Mouse (Mus musculus): ENCODE results near the gene Ly6g5b.
"Not testable (repeated sequence)": the region's sequence is repeated elsewhere in the genome, so short reads cannot be mapped to it uniquely, and the experiment has no call there.

Gene Ly6g5b

DNA sequence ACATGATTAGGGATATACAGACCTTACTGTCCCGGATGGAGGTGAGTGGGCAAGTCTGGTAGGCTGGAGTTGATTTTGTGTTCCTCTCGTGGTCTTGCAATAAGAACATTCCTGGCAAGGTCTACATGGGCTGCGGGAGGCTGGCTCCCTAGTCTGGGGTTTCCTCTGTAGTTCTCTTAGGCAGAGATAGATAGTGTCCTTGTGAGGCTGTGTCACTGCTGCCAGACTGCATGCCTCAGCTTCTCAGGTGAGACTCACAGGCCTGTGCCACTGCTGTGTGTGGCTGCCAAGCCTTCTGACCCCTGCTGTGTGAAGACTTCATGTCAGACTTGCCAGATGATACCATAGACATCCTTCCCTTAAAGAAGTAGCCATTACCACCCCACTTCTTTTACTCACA, 24.0 kb upstream of the Ly6g5b start:
- DNase-seq (ENCODE audit: low spot score): no peak

DNA sequence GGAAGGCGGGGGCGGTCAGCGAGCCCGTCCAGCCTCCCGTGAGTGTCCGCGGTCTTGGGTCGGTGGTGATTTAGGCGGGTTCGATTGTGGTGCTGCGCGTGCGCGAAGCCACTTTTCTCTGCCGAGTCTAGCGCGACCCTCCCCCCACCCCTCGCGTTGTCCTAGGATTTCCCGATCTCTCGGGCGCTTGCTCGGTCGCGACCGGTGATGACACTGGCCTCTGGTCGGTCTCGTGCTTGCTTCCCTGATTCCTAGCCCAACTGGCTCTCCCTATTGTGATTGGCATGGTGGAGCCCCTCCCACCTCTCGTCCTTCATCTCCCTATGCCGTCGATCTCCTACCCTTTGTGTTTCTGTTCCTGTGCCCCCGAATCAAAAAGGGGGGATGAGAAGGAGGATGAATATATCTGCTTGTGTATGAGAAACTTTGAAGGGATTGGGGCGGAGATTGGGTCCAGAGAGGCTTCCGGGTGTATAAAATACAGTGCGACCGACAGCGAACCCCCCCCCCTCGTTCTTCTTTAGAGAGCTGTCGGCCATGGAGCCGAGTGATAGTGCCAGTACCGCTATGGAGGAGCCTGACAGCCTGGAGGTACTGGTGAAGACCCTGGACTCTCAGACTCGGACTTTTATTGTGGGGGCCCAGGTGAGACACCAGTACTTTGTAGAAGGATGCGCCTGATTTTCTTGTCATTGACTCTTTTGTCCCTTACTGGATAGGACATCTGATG, 20.5 kb upstream of the Ly6g5b start:
- DNase-seq (ENCODE audit: low spot score): no peak

DNA sequence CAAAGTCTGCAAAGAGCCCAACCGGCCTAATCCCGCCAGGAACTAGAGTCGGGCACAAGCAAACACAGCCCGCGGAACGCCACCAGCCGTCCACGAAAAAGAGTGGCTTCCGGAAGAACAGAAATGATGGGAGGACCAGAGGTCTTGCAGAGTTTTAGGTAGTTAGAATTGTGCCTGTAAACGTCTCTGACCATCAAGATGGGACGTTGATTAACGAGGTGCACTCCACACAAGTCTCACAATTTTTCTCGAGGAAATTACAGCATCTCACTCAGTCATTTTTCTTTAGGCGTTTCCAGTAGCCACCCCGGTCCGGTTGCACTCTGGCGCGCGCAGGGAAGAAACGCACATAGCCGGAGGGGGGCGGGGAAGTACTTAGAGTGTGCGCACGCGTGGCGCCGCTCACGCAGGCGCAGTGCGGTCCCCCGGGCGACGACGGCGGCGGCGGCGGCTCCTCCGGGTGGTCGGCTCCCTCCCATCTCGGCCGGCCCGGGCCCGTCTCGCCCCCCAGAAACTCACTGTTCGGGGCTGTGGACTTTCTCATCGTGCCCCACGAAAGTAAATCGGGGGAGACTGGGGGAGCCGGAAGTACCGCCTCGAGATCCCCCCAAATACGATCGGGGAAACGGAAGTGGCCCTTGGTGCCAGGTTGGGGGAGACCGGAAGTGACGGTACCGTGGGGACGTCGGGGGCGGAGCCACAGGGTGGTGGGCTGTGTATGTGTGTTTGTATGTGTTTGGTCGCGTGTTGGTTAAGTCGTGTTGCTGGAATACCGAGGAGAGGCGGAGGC, 19.8 kb upstream of the Ly6g5b start, which contains the start of gene Bag6:
Gene Bag6, plus strand, starts transcription at position 378 of the 790 bp plus-strand sequence.
- DNase-seq (ENCODE audit: low spot score): peak; percentile 94

DNA sequence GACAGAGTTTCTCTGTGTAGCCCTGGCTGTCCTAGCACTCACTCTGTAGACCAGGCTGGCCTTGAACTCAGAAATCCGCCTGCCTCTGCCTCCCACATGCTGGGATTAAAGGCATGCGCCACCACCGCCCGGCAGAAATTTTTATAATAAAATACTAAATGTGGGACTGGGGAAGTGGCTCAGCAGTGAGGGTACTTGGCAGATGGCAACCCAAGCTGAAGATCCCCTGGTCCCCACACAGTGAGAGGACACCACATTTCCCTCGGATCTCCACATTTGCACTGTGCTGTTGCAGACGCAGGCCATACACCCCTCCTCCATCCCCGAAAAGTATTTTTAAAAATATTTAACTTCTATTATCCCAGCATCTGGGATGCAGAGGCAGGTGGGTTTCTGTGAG, 18.3 kb upstream of the Ly6g5b start:
- no peak for DNase-seq (ENCODE audit: low spot score)

DNA sequence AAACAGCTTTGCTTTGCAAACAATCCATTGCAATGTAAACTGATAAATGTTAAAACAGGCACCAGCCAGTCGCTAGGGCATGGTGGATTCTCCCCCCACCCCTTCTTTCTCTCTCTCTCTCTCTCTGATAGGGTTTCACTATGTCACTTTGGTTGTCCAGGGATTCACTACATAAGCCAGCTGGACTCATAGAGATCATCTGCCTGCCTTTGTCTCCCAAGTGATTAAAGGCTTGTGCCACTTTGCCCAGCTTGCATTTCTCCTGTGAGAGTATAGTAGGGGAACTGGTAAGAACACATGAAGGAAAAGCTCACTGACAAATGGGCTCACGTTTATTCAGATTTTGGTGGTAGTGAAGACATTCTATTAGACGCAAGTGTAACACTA, 16.9 kb upstream of the Ly6g5b start:
- no peak for DNase-seq (ENCODE audit: low spot score)

DNA sequence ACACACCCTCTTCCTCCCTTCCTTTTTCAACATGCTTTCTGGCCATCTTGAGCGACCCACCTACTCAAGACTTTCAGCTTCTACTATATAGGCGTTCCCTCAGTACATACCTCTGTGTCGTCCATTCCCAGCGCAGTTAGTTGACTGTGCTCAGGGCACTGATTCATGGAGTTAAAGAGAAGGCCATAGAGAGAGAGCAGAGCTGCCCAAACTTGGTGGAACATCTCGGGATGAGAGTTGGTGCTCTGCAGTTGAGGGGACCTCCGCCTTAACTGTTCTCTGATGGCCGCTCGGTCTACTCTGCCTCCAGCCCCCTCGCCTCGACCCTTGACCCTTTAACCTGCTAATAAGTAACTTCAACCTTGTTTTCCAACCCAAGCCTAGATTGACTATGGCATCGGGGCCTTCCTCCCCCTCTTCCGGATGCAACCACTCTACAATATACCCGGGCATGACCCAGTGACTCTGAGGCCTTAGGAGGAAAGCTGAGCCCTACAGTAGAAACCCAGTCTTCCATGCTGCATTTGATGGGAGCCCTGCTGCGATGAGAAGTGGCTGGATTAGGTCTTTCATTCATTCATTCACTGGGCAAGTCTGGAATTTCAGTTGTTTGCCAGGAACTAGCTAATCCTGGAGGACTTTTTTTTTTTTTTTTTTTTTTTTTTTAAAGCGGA, 16.4 kb upstream of the Ly6g5b start, which contains the start of gene Apom:
Gene Apom, minus strand, starts transcription at position 551 of the 674 bp plus-strand sequence.
- no peak for DNase-seq (ENCODE audit: low spot score)

DNA sequence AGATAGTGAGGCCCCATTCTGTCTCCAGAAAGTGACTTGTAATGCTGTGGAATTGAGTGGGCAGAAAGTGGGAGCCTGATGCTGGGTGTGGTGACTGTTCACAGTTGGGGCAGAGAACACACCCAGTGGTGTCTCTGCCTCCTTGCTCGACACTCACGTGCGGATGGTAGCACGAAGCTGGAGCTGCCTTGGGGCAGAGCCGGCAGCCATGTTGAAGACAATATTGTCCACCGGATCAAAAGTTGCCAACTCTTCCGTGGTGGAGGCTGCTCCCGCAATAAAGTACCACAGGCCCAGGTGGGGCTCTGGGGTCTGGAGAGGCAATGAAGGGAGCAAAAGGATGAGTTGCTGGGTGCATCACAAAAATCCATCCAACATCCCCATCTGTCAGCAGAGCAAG, 15.8 kb upstream of the Ly6g5b start:
- DNase-seq (ENCODE audit: low spot score): no peak

DNA sequence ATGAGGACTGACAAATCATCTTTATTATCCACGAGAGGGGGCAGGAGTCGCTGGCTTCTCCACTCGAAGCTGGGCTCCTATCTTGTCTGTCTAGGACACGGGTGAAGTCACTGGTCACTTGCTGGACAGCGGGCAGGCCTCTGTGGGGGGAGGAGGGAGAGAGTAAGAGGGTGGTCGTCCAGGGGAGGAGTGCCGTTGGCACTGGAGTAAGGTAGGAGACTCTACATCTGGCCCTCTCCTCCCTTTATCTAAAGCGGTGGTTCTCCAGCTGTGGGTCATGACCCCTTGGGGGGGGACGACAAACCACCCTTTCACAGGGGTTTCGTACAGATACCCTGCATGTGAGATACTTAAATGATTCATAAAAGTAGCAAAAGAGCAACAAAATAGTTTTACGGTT, 13.8 kb upstream of the Ly6g5b start:
- DNase-seq (ENCODE audit: low spot score): no peak

DNA sequence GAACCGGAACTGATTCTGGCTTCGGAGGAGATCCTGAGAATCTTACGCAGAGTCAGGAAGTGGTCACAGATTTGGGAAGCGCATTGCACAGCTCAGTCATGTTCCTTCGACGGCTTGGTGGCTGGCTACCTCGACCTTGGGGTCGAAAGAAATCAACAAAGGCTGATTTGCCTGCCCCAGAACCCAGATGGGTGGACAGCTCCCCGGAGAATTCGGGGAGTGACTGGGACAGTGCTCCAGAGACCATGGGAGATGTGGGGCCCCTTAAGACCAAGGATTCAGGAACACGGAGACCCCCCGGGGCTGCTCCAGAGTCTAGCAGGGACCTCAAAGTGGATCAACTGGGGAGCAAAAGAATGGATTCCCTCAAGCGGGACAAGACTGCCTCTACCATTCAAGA, 11.8 kb upstream of the Ly6g5b start:
- no peak for DNase-seq (ENCODE audit: low spot score)

DNA sequence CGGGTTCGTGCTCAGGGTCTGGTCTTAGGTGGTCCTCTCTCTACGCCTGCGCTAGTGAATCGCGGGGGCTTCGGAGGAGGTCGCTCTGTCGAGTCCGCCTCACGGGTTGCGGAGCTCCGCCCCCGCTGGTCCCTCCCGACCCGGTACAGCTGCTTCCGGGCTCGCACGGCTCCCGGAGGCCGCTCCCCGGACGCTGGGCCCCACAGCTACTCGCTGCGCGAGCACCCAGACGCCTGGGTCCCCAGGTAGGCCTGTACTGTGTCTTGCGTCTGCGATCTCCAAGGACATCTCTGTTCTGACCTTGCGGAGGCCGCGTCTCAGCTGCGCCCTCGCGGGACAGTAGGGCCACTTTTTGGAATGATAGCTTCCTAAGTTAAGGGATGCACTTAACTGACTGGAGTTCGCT, 11.0 kb upstream of the Ly6g5b start, which contains the start of gene D17H6S53E:
Gene D17H6S53E, plus strand, starts transcription at position 168 of the 406 bp plus-strand sequence.
- DNase-seq (ENCODE audit: low spot score): peak; percentile 76

DNA sequence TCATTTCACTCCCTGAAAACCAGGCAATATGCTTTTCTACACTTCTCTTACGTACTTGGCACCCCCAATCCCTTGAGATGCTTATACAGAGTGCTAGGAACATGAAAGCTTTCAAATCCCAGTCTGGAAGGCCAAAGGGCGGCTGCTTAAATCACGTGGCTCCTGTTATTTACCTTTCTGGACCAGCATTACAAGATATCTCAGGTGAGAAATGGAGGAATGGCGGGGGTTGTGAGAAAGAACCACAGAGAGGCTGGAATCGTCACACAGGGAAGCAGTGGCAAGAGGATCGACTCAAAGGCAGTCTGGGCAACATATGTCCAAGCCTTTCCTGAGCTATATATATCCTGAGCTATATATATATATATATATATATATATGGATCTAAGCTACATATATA, 10.3 kb upstream of the Ly6g5b start:
- DNase-seq (ENCODE audit: low spot score): no peak

DNA sequence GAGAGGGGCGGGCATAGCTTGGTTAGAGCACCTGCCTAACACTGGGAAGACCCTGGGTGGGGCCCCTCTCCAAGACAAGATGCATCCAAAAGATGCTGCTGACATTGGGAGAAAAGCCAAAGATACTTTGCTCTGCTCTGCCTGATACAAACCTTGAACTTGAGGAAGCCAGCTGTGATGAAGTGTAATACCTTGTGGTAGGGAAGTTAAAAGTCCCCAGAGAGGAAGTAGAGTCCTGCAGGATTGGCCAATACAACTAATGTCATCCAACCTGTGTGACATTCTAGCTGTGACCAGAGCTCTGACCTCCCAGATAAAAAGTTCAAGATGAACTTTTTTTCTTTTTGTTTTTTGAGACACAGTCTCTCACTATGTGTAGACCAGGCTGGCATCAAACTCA, 9.9 kb upstream of the Ly6g5b start:
- DNase-seq (ENCODE audit: low spot score): no peak

DNA sequence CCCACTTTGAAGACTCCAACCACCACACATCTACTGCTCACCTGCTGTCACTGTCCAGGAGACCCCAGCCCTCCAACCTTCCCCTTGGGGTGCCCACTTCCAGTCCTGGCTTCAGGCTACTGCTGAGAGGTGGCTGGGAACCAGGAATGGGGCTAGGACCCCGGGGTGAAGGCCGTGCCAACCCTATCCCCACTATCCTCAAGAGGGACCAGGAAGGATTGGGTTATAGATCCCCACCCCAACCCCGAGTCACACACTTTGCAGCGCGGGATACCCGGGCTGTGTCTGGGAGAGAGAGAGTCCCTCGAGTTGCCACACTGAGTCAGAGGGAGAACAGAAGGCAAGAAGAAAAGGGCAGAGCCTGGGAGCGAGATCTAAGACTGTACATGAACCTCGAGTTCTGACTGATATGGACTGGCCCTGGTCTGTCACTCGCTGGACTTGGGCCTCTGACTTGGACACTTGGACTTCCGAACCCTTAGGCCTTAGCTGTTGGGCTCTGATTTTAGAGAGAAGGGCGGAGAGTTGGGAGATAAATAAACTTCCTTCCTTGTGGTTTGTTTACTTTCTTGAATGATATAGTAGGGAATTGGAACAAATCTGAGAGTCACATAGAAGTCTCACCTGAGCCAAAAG, 9.2 kb upstream of the Ly6g5b start:
- not testable (repeated sequence) for DNase-seq (ENCODE audit: low spot score)

DNA sequence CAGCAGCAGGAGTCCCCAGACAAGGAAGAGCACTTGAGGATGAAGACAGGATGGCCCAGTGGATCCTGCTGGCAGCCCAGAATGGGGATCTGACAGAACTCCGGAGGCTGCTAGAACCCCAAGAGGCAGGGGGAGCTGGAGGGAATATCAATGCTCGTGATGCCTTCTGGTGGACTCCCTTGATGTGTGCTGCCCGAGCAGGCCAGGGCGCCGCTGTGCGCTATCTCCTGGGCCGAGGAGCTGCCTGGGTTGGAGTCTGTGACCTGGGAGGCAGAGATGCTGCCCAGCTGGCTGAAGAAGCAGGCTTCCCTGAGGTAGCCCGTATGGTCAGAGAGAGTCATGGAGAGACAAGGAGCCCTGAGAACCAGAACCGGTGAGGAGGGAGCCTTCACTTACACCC, 8.1 kb upstream of the Ly6g5b start:
- DNase-seq (ENCODE audit: low spot score): not testable (repeated sequence)

DNA sequence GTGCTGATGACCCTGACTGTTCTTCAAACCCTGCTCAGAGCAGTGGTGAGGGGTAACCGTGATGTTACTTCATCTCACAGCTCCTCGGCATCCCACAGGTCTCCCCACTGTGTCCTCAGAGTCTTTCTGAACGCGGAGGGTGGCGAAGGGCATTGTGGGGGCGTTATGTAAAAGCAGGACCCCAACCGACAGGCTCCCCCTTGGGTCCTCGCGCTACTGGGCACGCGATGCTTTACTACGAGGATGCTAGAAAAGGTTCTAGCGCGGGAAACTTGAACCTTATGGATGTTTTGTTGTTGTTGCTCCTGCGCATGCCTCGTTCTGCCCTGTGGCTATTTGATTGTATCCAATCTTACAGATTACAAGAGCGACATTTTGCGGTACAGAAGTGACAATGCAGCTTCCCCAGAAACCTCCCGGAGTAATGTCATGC, 6.7 kb upstream of the Ly6g5b start, which contains the start of gene Csnk2b:
Gene Csnk2b, minus strand, starts transcription at position 183 of the 433 bp plus-strand sequence.
- peak; percentile 42 for DNase-seq (ENCODE audit: low spot score)

DNA sequence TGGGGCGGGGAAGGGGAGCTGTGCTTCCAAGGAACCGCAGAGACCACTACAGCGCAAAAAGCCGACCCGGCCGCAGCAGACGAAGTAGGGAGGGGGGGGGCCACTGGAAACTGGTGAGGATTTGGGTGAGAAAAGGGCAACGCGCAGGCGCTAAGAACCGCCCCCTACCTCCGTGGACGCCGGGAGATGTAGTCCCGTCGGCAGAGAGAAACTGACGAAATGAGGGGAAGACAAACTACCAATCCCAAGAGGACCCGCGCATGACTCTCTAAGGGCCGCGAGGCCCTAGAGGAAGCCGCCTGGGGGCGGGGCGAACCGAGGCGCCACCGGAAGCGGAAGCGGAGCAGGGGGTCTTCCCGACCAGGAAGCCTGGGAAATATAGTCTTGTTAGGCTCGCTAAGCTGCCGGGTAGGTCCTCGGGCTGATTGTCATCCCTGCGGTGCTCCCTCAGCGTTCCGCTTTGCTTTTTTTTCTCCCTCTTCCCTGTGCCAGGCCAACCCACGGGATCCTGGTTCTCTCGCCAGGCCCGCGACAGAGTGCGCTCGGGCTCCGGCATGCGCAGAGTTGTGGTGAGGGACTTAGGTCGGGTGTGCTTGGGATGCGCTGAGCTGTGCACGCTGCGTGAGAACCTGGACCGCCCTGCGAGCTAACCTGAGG, 6.0 kb upstream of the Ly6g5b start, which contains the start of gene Gpank1:
Gene Gpank1, plus strand, starts transcription at position 313 of the 657 bp plus-strand sequence.
- DNase-seq (ENCODE audit: low spot score): peak; percentile 99

DNA sequence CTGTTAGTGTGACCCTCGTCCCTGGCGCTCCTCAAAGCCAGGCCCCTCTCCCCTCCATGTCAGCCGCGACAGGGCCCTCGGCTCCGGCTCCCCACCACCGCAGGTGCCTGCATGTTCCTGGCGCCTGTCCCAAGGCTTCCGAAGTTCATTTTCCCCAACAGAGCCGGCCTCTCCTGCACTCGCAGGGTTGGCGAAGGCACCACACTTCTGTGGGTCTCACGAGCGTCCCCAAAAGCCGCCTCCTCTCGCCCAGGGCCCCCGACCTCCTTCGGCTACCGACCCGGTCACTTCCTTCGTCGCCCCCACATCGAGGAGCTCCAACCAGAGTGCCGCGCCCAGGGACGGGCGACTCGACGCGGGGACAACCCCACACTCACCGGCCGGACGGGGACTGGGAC, 5.5 kb upstream of the Ly6g5b start:
- peak; percentile 46 for DNase-seq (ENCODE audit: low spot score)

DNA sequence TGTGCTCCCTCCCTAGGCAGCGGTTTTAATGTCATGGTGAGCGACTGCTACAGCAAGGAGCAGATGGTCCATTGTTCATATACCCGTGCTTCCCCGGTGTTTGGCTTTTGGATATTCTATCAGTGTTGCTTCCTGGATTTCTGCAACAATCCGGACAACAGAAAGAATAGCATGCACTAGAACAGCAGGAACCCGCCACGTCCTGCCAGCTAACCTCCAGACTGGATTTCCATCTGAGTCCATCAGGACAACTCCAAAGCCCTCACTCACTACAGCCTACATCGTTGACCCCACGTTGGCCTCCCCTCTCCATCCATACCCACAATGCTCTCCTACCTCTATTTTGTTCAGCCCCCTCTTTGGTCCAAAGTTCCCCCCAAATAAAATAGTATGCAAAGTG, 3.5 kb downstream of the Ly6g5b start:
- no peak for DNase-seq (ENCODE audit: low spot score)

DNA sequence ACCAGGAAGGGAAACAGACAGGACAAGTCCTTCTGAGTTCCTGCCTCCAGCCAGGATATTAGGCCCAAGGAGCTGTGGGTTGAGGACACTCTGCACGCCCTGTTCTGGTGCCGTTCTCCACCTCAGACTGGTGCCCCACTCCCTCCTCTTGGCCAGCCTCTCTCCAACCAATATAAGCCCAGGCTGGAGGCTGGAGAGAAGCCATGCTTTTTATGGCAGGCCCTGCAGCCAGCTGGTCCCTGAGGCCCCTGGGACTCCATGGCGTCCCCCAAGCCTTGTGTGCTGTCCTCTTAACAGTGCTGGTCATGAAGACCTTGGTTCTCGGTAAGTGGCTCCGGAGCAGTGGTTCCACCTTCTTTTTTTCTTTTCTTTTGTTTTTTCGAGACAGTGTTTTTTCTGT, 7.1 kb downstream of the Ly6g5b start, which contains the start of gene Ly6g5c:
Gene Ly6g5c, plus strand, starts transcription at position 183 of the 400 bp plus-strand sequence.
- no peak for DNase-seq (ENCODE audit: low spot score)

DNA sequence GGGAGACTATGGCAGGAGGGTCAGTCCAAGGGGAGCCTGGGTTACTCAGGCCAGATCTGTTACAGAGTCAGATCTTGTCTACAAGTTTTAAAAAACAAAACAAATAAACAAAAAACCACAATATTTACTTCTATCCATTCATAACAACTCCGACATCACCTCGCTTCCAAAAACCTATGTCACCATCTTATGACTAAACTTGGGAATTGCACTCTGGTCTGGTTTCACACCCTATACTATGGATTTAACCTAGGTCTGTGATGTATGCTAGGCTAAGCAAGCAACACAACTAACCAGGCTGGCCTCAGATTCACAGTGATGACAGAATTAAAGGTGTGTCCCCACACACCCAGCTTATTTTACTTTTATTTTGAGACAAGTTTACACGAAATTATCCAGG, 8.7 kb downstream of the Ly6g5b start:
- DNase-seq (ENCODE audit: low spot score): no peak

DNA sequence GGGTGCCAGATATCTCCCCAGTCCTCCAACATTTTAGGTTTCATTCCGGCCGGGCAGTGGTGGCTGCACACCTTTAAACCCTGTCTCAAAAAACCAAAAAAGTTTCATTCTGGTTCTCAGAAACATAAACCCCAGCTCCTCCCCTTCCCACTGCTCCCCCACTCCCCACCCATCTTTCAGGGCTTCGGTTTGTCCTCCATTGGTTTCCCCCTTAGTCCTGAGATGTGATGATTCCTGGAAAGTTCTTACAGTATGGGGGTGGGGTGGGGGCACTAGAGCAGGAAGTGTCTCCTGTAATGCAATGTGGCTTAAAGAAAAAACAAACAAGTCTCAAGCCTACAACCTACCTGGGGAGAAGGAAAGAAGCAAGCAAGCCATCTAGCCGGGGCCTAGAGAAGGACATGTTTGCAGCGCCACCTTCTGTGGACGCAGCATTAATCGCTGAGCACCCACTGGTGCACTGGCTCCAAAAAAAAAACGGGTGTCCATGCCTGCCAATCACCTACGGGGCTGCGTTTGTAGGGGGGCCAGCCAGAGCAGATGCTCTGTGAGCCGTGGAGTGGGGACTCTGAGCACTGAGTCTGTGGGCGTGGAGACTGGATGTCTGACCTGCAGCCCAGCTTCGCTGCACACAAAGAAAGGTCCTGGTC, 9.4 kb downstream of the Ly6g5b start:
- DNase-seq (ENCODE audit: low spot score): peak; percentile 53
